15 mouse cellular contexts compared by ENCODE assay signal in genomic region chr7:68301160-68301559, GRCm38 (mm10). TPM values are rescaled to one million over a fixed set of nuclear protein-coding genes. Genes with fewer than 3 reads are reported as not detected.
DNase-seq lines count a peak whose midpoint lies in the region; ATAC-seq and TF ChIP-seq lines count a peak whose summit lies in the region.
"Had no signal": no experiment of that assay in that cellular context is flagged by ENCODE, and none has a peak within 500 bp of the region (broad histone marks: within the 10 kb centered on the region; RNA-seq: fewer than 3 reads in every experiment).

No protein-coding gene starts in this region.

- TF ChIP-seq POLR2A in lung, adult 2 months (IDR thresholded peaks at IDR 0.05; ENCODE audit: borderline replicate concordance, extremely low read depth, low read depth, low read length), result no peak

- H3K27me3 ChIP-seq in hindbrain, embryonic 10.5 days (ENCODE audit: insufficient read depth, poor library complexity, severe bottlenecking), result no peaks in the 10 kb centered on the region
- H3K27me3 ChIP-seq in hindbrain, embryonic 12.5 days, result no peaks in the 10 kb centered on the region
- H3K27me3 ChIP-seq: liver, embryonic 12.5 days; megakaryocyte, embryonic 14.5 days had no signal

- no peak overlapping the region for H3K9ac ChIP-seq in hindbrain, embryonic 12.5 days
- H3K9ac ChIP-seq: liver, embryonic 12.5 days had no signal

- H3K4me3 ChIP-seq in hindbrain, embryonic 10.5 days, result no peak overlapping the region
- no peak overlapping the region for H3K4me3 ChIP-seq in hindbrain, embryonic 12.5 days
- H3K4me3 ChIP-seq in lung, adult 2 months (replicated peaks; ENCODE audit: extremely low read depth, low read depth, low read length), result no peak overlapping the region
- H3K4me3 ChIP-seq: liver, embryonic 12.5 days; megakaryocyte, embryonic 14.5 days had no signal

- peak; percentile 24 for DNase-seq in hindbrain, embryonic 10.5 days (ENCODE audit: low spot score)
- peak; percentile 28 for DNase-seq in lung, postnatal 36 days
- DNase-seq in lung, adult 2 months, result no peak
- peak; percentile 19 for DNase-seq in ES-CJ7 (ENCODE audit: low read depth, low spot score)
- DNase-seq in induced T-regulatory cell, adult 2 months (ENCODE audit: low read depth), result peak; percentile 62
- DNase-seq in cerebellum, adult 11-12 months, result no peak
- DNase-seq in gastrocnemius, postnatal 25 days, result no peak
- DNase-seq: adrenal gland, adult 8-10 months; heart, adult 18-20 months; heart, postnatal 4 days had no signal

- H3K9me3 ChIP-seq in hindbrain, embryonic 10.5 days, result no peaks in the 10 kb centered on the region
- no peaks in the 10 kb centered on the region for H3K9me3 ChIP-seq in hindbrain, embryonic 12.5 days (replicated peaks)
- H3K9me3 ChIP-seq: liver, embryonic 12.5 days; megakaryocyte, embryonic 14.5 days had no signal

- no peaks in the 10 kb centered on the region for H3K36me3 ChIP-seq in hindbrain, embryonic 10.5 days
- H3K36me3 ChIP-seq in hindbrain, embryonic 12.5 days, result no peaks in the 10 kb centered on the region
- H3K36me3 ChIP-seq: liver, embryonic 12.5 days had no signal

- no peak overlapping the region for H3K27ac ChIP-seq in hindbrain, embryonic 10.5 days
- no peak overlapping the region for H3K27ac ChIP-seq in hindbrain, embryonic 12.5 days
- H3K27ac ChIP-seq: liver, embryonic 12.5 days had no signal

- ATAC-seq in hindbrain, embryonic 12.5 days (ENCODE audit: low FRiP score), result no peak
- ATAC-seq: intestine, postnatal 0 days; liver, embryonic 12.5 days had no signal

- no peak for TF ChIP-seq CTCF in lung, adult 2 months (IDR thresholded peaks at IDR 0.05; ENCODE audit: insufficient read depth, low read length)

- peaks cover 20% of the 10 kb centered on the region for H3K4me1 ChIP-seq in hindbrain, embryonic 10.5 days (replicated peaks)
- H3K4me1 ChIP-seq in hindbrain, embryonic 12.5 days, result 0 out of 2 replicates have a peak, but pooled peaks cover 5% of the 10 kb centered on the region
- no peaks in the 10 kb centered on the region for H3K4me1 ChIP-seq in lung, adult 2 months (ENCODE audit: control insufficient read depth, insufficient read depth, low read length)

- WGBS in hindbrain, embryonic 10.5 days, result 84% methylated on average over 7 of the region's 7 CpGs
- WGBS in hindbrain, embryonic 12.5 days, result 83% methylated on average over 7 of the region's 7 CpGs
- WGBS in lung, adult 2 months, result 63% methylated on average over 7 of the region's 7 CpGs

- no peak overlapping the region for H3K4me2 ChIP-seq in hindbrain, embryonic 12.5 days (replicated peaks)
- H3K4me2 ChIP-seq: liver, embryonic 12.5 days had no signal

RNA-seq across cellular contexts. Expression of gene Fam169b, which starts 27.5 kb away (rescaled TPM):
- polyA plus RNA-seq in hindbrain, embryonic 10.5 days (2016; fragmentation: Nextera tagmentation; extraction: Ambion mirVana), result 0.80 and 1.2 TPM in 2 replicates
- 0.34 and 0.42 TPM in 2 replicates for polyA plus RNA-seq in hindbrain, embryonic 12.5 days (2016; fragmentation: Nextera tagmentation; extraction: Ambion mirVana)
- 2.0 and 3.7 TPM in 2 replicates for polyA plus RNA-seq in lung, adult 2 months (2012; rRNA removed)
- under 1 TPM in 1 of 2 experiments, not detected in 1; 0.18 TPM for total RNA-seq in gastrocnemius, postnatal 25 days (2021)

RNA-seq across cellular contexts. Expression of gene Pgpep1l, which starts 37.1 kb away (rescaled TPM):
- not detected in 2 replicates for polyA plus RNA-seq in hindbrain, embryonic 10.5 days (2016; fragmentation: Nextera tagmentation; extraction: Ambion mirVana)
- polyA plus RNA-seq in hindbrain, embryonic 12.5 days (2016; fragmentation: Nextera tagmentation; extraction: Ambion mirVana), result not detected in 2 replicates
- 0.37 and 1.5 TPM in 2 replicates for polyA plus RNA-seq in lung, adult 2 months (2012; rRNA removed)
- 1 to 10 TPM; 4.4 to 5.0 TPM for total RNA-seq in gastrocnemius, postnatal 25 days (2021)
- total RNA-seq: heart, adult 18-20 months; heart, postnatal 4 days had no signal
- polyA plus RNA-seq: intestine, postnatal 0 days; liver, embryonic 12.5 days; neural tube, embryonic 11.5 days had no signal

Comparison
In these comparisons a context has a peak if more than half of its experiments do, and no peak if none do; other contexts are left out.
1. DNase-seq: peak in hindbrain, embryonic 10.5 days (single experiment), lung, postnatal 36 days (single experiment), ES-CJ7 (single experiment) and induced T-regulatory cell, adult 2 months (single experiment); none in lung, adult 2 months (single experiment), cerebellum, adult 11-12 months (single experiment) and gastrocnemius, postnatal 25 days (single experiment).